Mouse (Mus musculus) myocyte (in vitro differentiated cells): ENCODE results near the gene Camkk2. TPM values are rescaled to one million over a fixed set of nuclear protein-coding genes. Genes with fewer than 3 reads are reported as not detected.

Source experiments
- H3K27me3 ChIP-seq: one replicate; pipeline ENCODE4 v1.6.1; 2011; ENCODE audit not compliant: control insufficient read depth, insufficient read depth, insufficient read length
- H3K36me3 ChIP-seq: one replicate; pipeline ENCODE4 v1.6.1; 2011; ENCODE audit not compliant: control insufficient read depth, insufficient read depth
- H3K4me2 ChIP-seq: one replicate; pipeline ENCODE4 v1.6.1; 2011; ENCODE audit warnings: low read depth, control low read depth
- H3K4me3 ChIP-seq: one replicate; pipeline ENCODE4 v1.5.1; 2011; ENCODE audit warnings: mild to moderate bottlenecking, control low read depth, moderate library complexity
- H3K79me2 ChIP-seq: one replicate; pipeline ENCODE4 v1.6.1; 2011; ENCODE audit not compliant: control insufficient read depth, insufficient read depth
- H3ac ChIP-seq: one replicate; pipeline ENCODE4 v1.6.1; 2011; ENCODE audit not compliant: control insufficient read depth, insufficient read length
- CEBPB ChIP-seq: IDR thresholded peaks from 2 replicates; pipeline ENCODE4 v1.6.1; 2011; ENCODE audit warnings: mild to moderate bottlenecking, moderate library complexity; ENCODE audit not compliant: poor library complexity, insufficient read depth, severe bottlenecking
- E2F4 ChIP-seq: IDR thresholded peaks from one replicate; pipeline ENCODE4 v1.6.1; 2011; ENCODE audit warnings: mild to moderate bottlenecking, control low read depth, moderate library complexity; ENCODE audit not compliant: insufficient read depth
- MAX ChIP-seq: IDR thresholded peaks from one replicate; pipeline ENCODE4 v1.6.1; 2011; ENCODE audit warnings: low read depth, mild to moderate bottlenecking, control low read depth
- MYOD1 ChIP-seq, 3 experiments: IDR thresholded peaks; one replicate each; pipeline ENCODE4 v1.6.1; 2011; ENCODE audit warnings: control low read depth in 2 of 3, low read depth in 2 of 3, mild to moderate bottlenecking in 2 of 3, moderate library complexity in 1 of 3; ENCODE audit not compliant: insufficient read length in 2 of 3, control insufficient read depth in 1 of 3
- MYOG ChIP-seq, 3 experiments: IDR thresholded peaks; one replicate each; pipeline ENCODE4 v1.6.1; 2011; ENCODE audit warnings: control low read depth in 2 of 3, low read depth in 2 of 3, mild to moderate bottlenecking in 2 of 3; ENCODE audit not compliant: insufficient read length in 2 of 3, control insufficient read depth in 1 of 3, insufficient read depth in 1 of 3
- POLR2A ChIP-seq: IDR thresholded peaks from one replicate; pipeline ENCODE4 v1.6.1; 2011; ENCODE audit warnings: low read depth, mild to moderate bottlenecking, control low read depth, moderate library complexity; ENCODE audit not compliant: insufficient read length
- POLR2AphosphoS2 ChIP-seq: IDR thresholded peaks from one replicate; pipeline ENCODE4 v1.6.1; 2011; ENCODE audit warnings: low read depth, control low read depth; ENCODE audit not compliant: insufficient read length
- REST ChIP-seq: IDR thresholded peaks from one replicate; pipeline ENCODE4 v1.6.1; 2011; ENCODE audit warnings: mild to moderate bottlenecking, control low read depth, moderate library complexity; ENCODE audit not compliant: insufficient read depth, insufficient read length
- SRF ChIP-seq: IDR thresholded peaks from one replicate; pipeline ENCODE4 v1.6.1; 2011; ENCODE audit warnings: low read depth; ENCODE audit not compliant: control insufficient read depth, insufficient read length
- TCF12 ChIP-seq: IDR thresholded peaks from one replicate; pipeline ENCODE4 v1.6.1; 2011; ENCODE audit warnings: mild to moderate bottlenecking, control low read depth; ENCODE audit not compliant: poor library complexity, insufficient read depth, severe bottlenecking
- TCF3 ChIP-seq: IDR thresholded peaks from one replicate; pipeline ENCODE4 v1.6.1; 2011; ENCODE audit warnings: low read depth, control low read depth; ENCODE audit not compliant: insufficient read length
- USF1 ChIP-seq: IDR thresholded peaks from one replicate; pipeline ENCODE4 v1.6.1; 2011; ENCODE audit warnings: low read depth, mild to moderate bottlenecking, control low read depth, moderate library complexity
- polyA plus RNA-seq: library from polyadenylated mRNA; unstranded; fragments of >200 nt; fragmentation: generic; extraction: Trizol; gene quantifications from one replicate; pipeline ENCODE4 v1.2.1, GENCODE M21; 2012; ENCODE audit warnings: missing spikeins

Gene Camkk2
- polyA plus RNA-seq, 1 experiment, result 8.2 TPM

DNA sequence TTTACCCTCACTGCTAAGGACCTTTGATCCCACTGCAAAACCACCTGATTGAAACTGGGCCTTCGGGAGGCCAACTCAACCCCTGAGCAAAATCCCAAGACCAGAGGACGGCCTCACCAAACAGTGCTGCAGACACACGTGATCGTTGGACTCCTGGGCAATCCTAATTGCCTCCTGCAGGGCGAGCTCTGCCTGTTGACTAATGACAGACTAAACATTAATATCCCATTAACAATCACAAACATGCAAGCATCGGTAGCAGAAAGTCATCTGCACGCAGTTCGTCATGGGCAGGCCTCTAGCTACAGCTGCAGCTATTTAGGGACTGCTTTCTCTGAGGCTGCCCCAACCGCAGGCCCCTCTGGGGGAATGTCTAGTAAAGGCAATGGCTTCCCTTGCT lies 23.5 kb upstream of the Camkk2 start:
- Histone ChIP-seq H3ac (no peak overlapping the region), H3K4me3 (no peak overlapping the region), H3K4me2 (no peak overlapping the region), H3K79me2 (no peaks in the 10 kb centered on the region), H3K27me3 (no peaks in the 10 kb centered on the region), H3K36me3 (peaks cover 65% of the 10 kb centered on the region)
- no peak for TF ChIP-seq MAX
- no peak for TF ChIP-seq REST
- TF ChIP-seq SRF, result no peak
- no peak for TF ChIP-seq MYOD1 (IDR thresholded peaks at IDR 0.05; ENCODE audit: control insufficient read depth in 1 of 3, insufficient read length in 2 of 3, low read depth in 2 of 3)
- no peak for TF ChIP-seq POLR2A
- TF ChIP-seq CEBPB, result no peak

DNA sequence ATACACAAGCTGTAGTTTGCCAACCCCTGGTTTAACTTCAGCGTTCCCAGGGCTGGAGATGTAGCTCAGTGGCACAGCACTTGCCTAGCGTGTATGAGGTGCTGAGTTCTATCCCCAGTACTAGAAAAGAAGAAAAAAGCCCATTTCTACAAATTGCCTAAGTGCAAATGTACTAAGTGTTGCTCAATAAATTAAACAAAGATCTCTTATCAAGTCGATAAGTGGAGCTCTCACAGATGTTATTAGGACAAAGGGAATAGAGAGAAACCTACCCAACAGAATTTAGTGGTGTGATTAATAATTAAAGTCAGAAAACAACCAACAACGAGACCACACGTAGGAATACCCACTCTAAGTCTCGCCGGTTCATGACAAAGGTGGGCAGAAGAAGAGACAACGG lies 22.5 kb upstream of the Camkk2 start:
- no peaks in the 10 kb centered on the region for H3K79me2 ChIP-seq
- H3ac ChIP-seq, result no peak overlapping the region
- H3K4me2 ChIP-seq, result no peak overlapping the region
- peaks cover 60% of the 10 kb centered on the region for H3K36me3 ChIP-seq
- no peak for TF ChIP-seq TCF3
- no peak for TF ChIP-seq USF1
- no peak for TF ChIP-seq MYOG (IDR thresholded peaks at IDR 0.05; ENCODE audit: control insufficient read depth in 1 of 3, insufficient read depth in 1 of 3, insufficient read length in 2 of 3, low read depth in 2 of 3)
- TF ChIP-seq MYOD1 (IDR thresholded peaks at IDR 0.05; ENCODE audit: control insufficient read depth in 1 of 3, insufficient read length in 2 of 3, low read depth in 2 of 3), result no peak
- no peak for TF ChIP-seq POLR2A
- no peak for TF ChIP-seq MAX
- TF ChIP-seq REST, result no peak
- TF ChIP-seq CEBPB, result no peak
- TF ChIP-seq SRF, result no peak
- no peak for TF ChIP-seq E2F4
- TF ChIP-seq TCF12, result no peak
- no peak for TF ChIP-seq POLR2AphosphoS2
- no peak overlapping the region for H3K4me3 ChIP-seq
- no peaks in the 10 kb centered on the region for H3K27me3 ChIP-seq

DNA sequence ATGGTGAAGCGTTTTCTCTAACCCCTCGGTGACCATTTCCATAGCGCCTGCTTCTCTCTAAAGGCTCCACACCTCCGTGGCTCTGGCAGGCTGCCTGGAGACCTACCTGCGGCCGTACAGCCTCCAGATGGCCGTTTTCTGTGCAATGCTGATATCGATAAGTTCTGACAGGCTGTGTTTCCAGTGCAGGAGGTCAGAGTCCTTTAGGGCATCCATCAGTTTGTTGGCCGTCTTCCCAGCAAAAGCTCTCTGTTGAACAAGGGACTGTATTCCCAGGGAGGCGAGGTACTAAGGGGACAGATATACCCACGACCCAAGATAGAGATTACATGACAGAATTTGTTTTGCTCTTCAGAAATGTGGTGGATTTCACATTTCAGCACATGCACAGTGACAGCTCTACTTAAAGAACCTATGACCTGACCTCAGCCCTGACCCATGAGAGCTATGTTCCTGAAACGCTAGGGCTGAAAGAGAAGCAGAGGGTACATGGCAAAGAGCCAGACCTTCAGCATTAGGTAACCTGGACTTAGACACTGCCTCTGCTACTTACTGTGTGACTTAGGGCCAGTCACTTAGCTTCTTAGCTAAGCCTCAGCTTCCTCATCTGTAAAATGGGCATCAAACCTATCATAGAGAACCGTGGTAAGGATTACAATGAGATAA lies 21.3 kb upstream of the Camkk2 start:
- no peak overlapping the region for H3ac ChIP-seq
- H3K27me3 ChIP-seq, result no peaks in the 10 kb centered on the region
- no peak overlapping the region for H3K4me3 ChIP-seq
- peaks cover 53% of the 10 kb centered on the region for H3K36me3 ChIP-seq
- TF ChIP-seq MYOG (IDR thresholded peaks at IDR 0.05; ENCODE audit: control insufficient read depth in 1 of 3, insufficient read depth in 1 of 3, insufficient read length in 2 of 3, low read depth in 2 of 3), result no peak
- no peak for TF ChIP-seq CEBPB
- TF ChIP-seq TCF12, result no peak
- TF ChIP-seq SRF, result no peak
- no peak for TF ChIP-seq POLR2AphosphoS2
- no peak for TF ChIP-seq MYOD1 (IDR thresholded peaks at IDR 0.05; ENCODE audit: control insufficient read depth in 1 of 3, insufficient read length in 2 of 3, low read depth in 2 of 3)
- no peak for TF ChIP-seq USF1
- no peak for TF ChIP-seq TCF3
- no peak for TF ChIP-seq E2F4
- no peak for TF ChIP-seq MAX
- no peak for TF ChIP-seq POLR2A
- no peaks in the 10 kb centered on the region for H3K79me2 ChIP-seq
- no peak overlapping the region for H3K4me2 ChIP-seq

DNA sequence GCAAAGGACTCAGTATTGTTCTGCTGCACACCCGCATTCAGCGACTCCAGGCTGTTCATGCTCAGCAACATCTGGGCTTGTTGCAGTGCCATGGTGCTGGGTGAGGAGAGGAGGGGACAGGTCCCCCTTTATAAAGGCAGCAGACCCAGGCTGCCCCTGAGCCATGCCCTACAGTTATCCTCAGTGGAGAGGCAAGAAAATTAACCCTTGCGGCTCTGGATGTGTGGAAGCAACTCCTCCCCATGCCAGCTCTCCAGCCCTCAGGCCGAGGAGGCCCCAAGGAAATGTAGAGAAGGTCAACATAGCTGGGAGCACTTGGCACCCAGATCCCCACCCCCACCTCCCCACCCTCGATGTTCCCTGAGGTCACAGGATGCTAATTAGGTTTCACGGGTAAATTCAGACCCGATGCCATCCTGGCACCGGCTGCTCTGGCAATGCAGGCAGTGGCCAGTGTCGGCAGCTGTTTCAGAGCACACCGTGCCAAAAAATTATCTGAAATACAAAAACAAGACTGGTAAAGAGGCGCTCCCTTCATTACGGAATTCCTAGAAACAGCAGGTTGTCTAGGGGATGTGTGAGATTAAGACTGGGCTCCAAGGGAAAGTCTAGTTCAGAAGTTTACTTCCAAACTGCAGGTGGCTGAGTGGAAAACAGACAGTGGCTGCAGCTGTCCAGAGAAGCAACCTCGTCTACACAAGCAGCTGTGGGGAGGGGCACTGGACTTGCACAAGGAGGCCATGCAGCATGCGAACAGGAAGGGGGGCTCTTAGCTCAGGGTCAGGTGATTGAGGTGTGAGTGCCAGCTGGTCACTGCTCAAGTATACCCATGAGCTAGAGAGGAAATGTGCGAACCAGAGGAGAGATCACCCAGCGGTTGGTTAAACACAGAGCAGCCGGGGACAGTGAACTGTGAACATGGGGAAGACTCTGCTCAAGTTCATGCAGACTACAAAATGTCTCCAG lies 20.5 kb upstream of the Camkk2 start:
- Histone ChIP-seq H3K36me3 (peaks cover 47% of the 10 kb centered on the region), H3K27me3 (no peaks in the 10 kb centered on the region), H3K79me2 (no peaks in the 10 kb centered on the region), H3K4me3 (no peak overlapping the region), H3K4me2 (no peak overlapping the region), H3ac (no peak overlapping the region)
- TF ChIP-seq MYOG (IDR thresholded peaks at IDR 0.05; ENCODE audit: control insufficient read depth in 1 of 3, insufficient read depth in 1 of 3, insufficient read length in 2 of 3, low read depth in 2 of 3), result peak in 2 of 3 experiments; percentile 1 to 72
- peak in 2 of 3 experiments; percentile 55 to 57 for TF ChIP-seq MYOD1 (IDR thresholded peaks at IDR 0.05; ENCODE audit: control insufficient read depth in 1 of 3, insufficient read length in 2 of 3, low read depth in 2 of 3)
- no peak for TF ChIP-seq USF1
